Mouse (Mus musculus) A20 (cell line): ENCODE measurements around the gene Cacng2.
"Not testable (repeated sequence)": the region's sequence is repeated elsewhere in the genome, so short reads cannot be mapped to it uniquely, and the experiment has no call there.

Experiments
- DNase-seq: peaks from one replicate; pipeline ENCODE4 v3.0.0-alpha.2; 2011; ENCODE audit warnings: low read depth, low spot score

The Cacng2 gene

GRCm38 (mm10) chr15:78024211-78024610 is 95.6 kb downstream of the Cacng2 start:
- no peak for DNase-seq

GRCm38 (mm10) chr15:78014046-78014445 is 105.8 kb downstream of the Cacng2 start:
- no peak for DNase-seq

- DNase-seq, result not testable (repeated sequence)
Measured at GRCm38 (mm10) chr15:78008206-78008605, 111.6 kb downstream of the Cacng2 start.

GRCm38 (mm10) chr15:78003929-78004328 is 115.9 kb downstream of the Cacng2 start:
- peak; percentile 4 for DNase-seq

GRCm38 (mm10) chr15:78001400-78001799 is 118.4 kb downstream of the Cacng2 start:
- no peak for DNase-seq

GRCm38 (mm10) chr15:77988541-77988940 is 131.3 kb downstream of the Cacng2 start:
- no peak for DNase-seq

GRCm38 (mm10) chr15:77983391-77983790 is 136.4 kb downstream of the Cacng2 start:
- DNase-seq, result no peak

GRCm38 (mm10) chr15:77982195-77982939 is 137.5 kb downstream of the Cacng2 start:
- DNase-seq, result peak; percentile 64

GRCm38 (mm10) chr15:77981181-77981680 is 138.6 kb downstream of the Cacng2 start:
- no peak for DNase-seq

- DNase-seq, result no peak
Measured at GRCm38 (mm10) chr15:77979427-77979865, 140.4 kb downstream of the Cacng2 start.

GRCm38 (mm10) chr15:77977663-77978062 is 142.2 kb downstream of the Cacng2 start:
- no peak for DNase-seq

- no peak for DNase-seq
Measured at GRCm38 (mm10) chr15:77974165-77974841, 145.5 kb downstream of the Cacng2 start.

GRCm38 (mm10) chr15:77970470-77971292 is 149.1 kb downstream of the Cacng2 start, which contains the start of gene Eif3d:
TSS of gene Eif3d (minus strand) at chr15:77970813.
- DNase-seq, result peak; percentile 97

- no peak for DNase-seq
Measured at GRCm38 (mm10) chr15:77969940-77970469, 149.8 kb downstream of the Cacng2 start.

- no peak for DNase-seq
Measured at GRCm38 (mm10) chr15:77965117-77965528, 154.7 kb downstream of the Cacng2 start.

- no peak for DNase-seq
Measured at GRCm38 (mm10) chr15:77962447-77962846, 157.4 kb downstream of the Cacng2 start.

GRCm38 (mm10) chr15:77960693-77961092 is 159.1 kb downstream of the Cacng2 start:
- DNase-seq, result no peak

- DNase-seq, result peak; percentile 30
Measured at GRCm38 (mm10) chr15:77958071-77958470, 161.8 kb downstream of the Cacng2 start.

GRCm38 (mm10) chr15:77957625-77958024 is 162.2 kb downstream of the Cacng2 start:
- peak; percentile 17 for DNase-seq

GRCm38 (mm10) chr15:77956404-77956901 is 163.4 kb downstream of the Cacng2 start, which contains the start of gene Foxred2:
TSS of gene Foxred2 (minus strand) at chr15:77956722.
- peak; percentile 93 for DNase-seq
